Mouse (Mus musculus): ENCODE results near the gene Krt8.

Krt8 gene

GRCm38 (mm10) chr15:101977043-101977726 lies 27.1 kb downstream of the Krt8 start:
- in situ Hi-C loops (cut with MboI, MseI) = no loop called here

- in situ Hi-C loops (cut with MboI, MseI) = no loop called here
These were observed 27.6 kb downstream of the Krt8 start for GRCm38 (mm10) chr15:101976641-101977040.

- in situ Hi-C loops (cut with MboI, MseI) = no loop called here
These were observed 28.3 kb downstream of the Krt8 start for GRCm38 (mm10) chr15:101976023-101976422.

GRCm38 (mm10) chr15:101974083-101974845 lies 30.0 kb downstream of the Krt8 start:
- in situ Hi-C loops (cut with MboI, MseI) = loop anchor here (5.0 to 25.0 kb wide), 2 partner anchors 207 to 637 kb away; no protein-coding TSS in a partner anchor

- in situ Hi-C loops (cut with MboI, MseI) = loop anchor here (5.0 to 25.0 kb wide), 2 partner anchors 206 to 636 kb away; no protein-coding TSS in a partner anchor
These were observed 30.7 kb downstream of the Krt8 start for GRCm38 (mm10) chr15:101973414-101974077.

- in situ Hi-C loops (cut with MboI, MseI) = loop anchor here (5.0 to 25.0 kb wide), 2 partner anchors 203 to 633 kb away; no protein-coding TSS in a partner anchor
These were observed 33.7 kb downstream of the Krt8 start for GRCm38 (mm10) chr15:101970536-101970935.

GRCm38 (mm10) chr15:101966808-101967207 lies 37.5 kb downstream of the Krt8 start:
- in situ Hi-C loops (cut with MboI, MseI) = loop anchor here (25.0 kb wide), 1 partner anchor 630 kb away; no protein-coding TSS in a partner anchor

GRCm38 (mm10) chr15:101958891-101959290 lies 45.4 kb downstream of the Krt8 start:
- in situ Hi-C loops (cut with MboI, MseI) = loop anchor here (25.0 kb wide), 1 partner anchor 622 kb away; no protein-coding TSS in a partner anchor

GRCm38 (mm10) chr15:101954187-101954586 lies 50.1 kb downstream of the Krt8 start, which contains the start of gene Krt78:
Krt78 (minus strand) TSS chr15:101954287.
- in situ Hi-C loops (cut with MboI, MseI) = loop anchor here (25.0 kb wide), 1 partner anchor 617 kb away; no protein-coding TSS in a partner anchor

GRCm38 (mm10) chr15:101952733-101953474 lies 51.4 kb downstream of the Krt8 start:
- in situ Hi-C loops (cut with MboI, MseI) = loop anchor here (25.0 kb wide), 1 partner anchor 616 kb away; no protein-coding TSS in a partner anchor

Data from T-helper 1 cell (primary cell).